Mouse (Mus musculus): Measurements from ENCODE around the gene Gapdhs.
"Not testable (repeated sequence)": the region's sequence is repeated elsewhere in the genome, so short reads cannot be mapped to it uniquely, and the experiment has no call there.

Gapdhs gene

GRCm38 (mm10) chr7:30744022-30744598, 629 bp upstream of the Gapdhs start:
- DNase-seq (ENCODE audit: low spot score) = no peak

- not testable (repeated sequence) for DNase-seq (ENCODE audit: low spot score)
These were observed 911 bp downstream of the Gapdhs start for GRCm38 (mm10) chr7:30742570-30742969.

DNA sequence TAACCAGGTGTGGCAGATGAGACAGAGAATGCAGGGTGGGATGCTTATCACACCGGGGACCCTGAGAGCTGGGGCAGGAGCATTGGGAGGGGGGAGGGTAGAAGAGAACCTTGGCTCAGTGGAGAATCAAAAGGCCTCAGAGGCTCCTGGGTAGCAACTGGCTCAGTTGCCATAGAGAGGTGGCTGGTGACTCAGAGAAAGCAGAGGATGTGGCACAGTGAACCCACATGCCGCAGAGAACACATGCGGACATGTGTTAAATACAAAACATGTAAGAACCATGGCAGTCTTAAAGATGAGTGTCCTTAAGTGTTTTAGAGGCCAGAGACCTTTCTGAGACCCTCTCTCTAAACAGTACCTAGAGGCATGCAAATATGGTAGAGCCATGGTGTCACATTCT, 7.3 kb downstream of the Gapdhs start:
- no peak for DNase-seq (ENCODE audit: low spot score)

- DNase-seq (ENCODE audit: low spot score) = not testable (repeated sequence)
These were observed 13.3 kb downstream of the Gapdhs start for GRCm38 (mm10) chr7:30730064-30730722.

DNA sequence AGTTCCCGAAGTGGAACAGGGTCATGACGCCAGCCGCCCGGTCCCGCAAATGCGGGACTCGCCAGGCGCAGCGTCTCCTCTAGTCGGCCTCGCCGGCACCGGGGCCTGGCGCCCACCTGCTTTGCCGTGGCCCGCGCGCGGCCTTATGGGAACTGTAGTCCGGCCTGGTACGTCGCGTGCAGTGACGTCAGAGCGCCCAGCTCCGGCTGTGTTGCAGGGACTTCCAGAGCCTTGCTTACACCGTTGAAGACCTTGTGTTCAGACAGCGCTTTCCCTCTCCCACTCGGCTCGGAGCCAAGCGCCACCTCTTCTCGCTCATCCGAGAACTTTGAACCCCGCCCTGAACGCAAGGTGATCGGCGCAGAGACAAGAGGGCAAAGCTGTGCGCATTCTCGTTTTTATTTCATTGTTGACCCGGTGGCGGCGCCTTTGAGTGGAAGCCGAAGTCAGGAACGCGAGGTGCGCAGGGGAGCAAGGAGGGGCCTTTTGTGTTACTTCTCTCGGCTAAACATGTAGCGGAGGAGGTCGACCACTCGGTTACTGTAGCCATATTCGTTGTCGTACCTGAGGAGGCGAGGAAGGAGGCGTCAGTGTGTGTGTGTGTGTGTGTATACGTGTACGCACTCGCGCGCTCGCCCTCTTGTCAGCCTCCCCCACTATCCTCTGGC, 14.0 kb downstream of the Gapdhs start, which contains the start of gene Tmem147:
Gene Tmem147 (minus strand): TSS at position 145 of the 668 bp plus-strand sequence.
- peak; percentile 88 for DNase-seq (ENCODE audit: low spot score)

DNA sequence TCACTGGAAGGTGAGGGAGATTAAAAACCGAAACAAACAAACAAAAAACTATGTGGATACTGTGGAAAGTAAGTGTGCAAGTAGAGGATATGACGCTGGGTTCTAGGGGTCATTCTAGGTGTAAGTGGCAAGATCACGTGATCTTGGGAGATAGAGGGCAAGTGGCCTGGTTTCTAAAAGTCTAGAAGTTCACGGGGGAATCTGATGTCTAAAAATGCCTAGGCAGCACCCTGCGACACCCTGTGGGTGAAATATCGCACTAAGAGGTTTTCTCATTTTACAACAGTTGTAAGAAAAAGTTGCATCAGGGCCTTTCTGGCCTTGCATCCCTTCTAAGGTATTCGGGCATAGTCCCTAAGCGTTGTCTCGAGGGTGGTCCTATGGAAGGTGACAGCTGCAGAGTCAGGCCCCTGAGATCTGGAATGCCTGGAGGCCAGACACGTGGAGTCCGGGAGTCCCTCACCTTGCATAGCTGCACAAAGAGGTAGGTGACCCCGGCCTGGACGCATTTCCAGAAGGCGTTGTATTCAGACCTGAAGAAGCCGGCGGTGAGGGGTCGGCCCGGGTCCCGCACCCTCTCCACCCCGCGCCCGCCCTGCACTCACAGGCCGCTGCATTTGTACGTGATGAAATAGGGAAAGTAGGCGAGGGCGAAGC, 14.6 kb downstream of the Gapdhs start:
- no peak for DNase-seq (ENCODE audit: low spot score)

DNA sequence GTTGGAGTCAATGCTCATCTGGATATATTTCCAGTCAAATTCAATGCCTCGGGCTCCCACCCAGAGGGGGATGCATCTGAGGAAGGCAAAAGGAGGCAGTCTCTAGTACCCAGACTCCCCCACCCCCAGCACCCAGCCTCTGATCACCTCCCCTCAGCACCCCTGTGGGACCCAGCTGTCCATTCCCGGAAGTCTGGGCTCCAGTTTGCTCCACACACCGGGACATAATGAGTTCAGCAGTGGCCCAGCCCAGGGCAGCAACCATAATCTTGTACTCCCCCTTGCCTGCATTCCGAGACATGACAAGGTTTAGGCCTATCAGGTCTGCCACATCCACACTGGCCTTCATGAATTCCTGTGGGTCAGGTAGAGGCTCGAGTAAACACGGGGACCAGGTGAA, 15.3 kb downstream of the Gapdhs start:
- no peak for DNase-seq (ENCODE audit: low spot score)

- no peak for DNase-seq (ENCODE audit: low spot score)
These were observed 20.1 kb downstream of the Gapdhs start for GRCm38 (mm10) chr7:30723274-30723953.

DNA sequence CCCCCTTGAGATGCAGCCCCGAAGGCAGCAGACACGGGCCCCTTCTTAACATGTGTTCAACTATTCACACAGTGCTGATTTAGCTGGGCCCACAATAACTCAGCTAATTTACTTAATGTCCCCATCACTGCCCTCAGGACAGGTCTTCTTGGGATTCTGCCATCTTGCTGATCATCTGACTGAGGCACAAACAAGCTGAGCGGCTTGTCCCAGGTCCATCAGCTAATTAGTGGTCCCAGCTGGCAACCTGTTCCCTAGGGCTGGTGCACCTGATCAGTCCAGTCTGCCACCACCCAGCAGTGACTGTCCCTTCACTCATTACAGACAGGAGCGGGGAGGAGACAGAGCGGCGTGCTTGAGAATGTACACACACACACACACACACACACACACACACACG, 22.2 kb downstream of the Gapdhs start:
- no peak for DNase-seq (ENCODE audit: low spot score)

DNA sequence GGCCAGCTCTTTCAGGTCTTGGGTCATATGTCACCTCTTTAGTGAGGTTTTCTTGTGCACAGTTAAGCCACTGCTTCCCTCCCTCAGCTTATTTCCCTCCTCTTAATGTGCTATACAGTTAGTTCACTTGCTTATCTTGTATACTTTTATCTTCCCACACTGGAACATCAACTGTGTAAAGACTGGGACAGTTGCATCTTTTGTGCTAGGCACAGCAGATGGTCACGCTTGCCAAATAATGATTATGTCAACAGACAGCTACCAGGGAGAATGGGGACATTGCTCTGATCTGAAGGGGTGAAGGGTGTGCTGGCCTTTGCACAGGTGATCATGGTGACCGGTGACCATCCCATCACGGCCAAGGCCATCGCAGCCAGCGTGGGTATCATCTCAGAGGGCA, 23.8 kb downstream of the Gapdhs start:
- DNase-seq (ENCODE audit: low spot score) = no peak

DNA sequence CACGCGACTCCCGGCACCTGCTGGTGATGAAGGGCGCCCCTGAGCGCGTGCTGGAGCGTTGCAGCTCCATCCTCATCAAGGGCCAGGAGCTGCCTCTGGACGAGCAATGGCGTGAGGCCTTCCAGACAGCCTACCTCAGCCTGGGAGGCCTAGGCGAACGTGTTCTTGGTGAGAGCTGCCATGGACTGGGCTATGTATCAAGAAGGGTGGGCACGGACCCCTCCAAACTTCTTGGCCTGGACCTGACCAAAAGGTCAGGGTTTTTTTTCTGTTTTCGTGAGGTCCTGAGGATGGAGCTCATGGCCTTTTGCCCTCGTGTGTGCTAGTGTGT, 25.8 kb downstream of the Gapdhs start:
- no peak for DNase-seq (ENCODE audit: low spot score)

- no peak for DNase-seq (ENCODE audit: low spot score)
These were observed 26.3 kb downstream of the Gapdhs start for GRCm38 (mm10) chr7:30717006-30717715.

GRCm38 (mm10) chr7:30711942-30712341, 31.5 kb downstream of the Gapdhs start, which contains the start of gene Atp4a:
Gene Atp4a (plus strand): TSS chr7:30712209.
- DNase-seq (ENCODE audit: low spot score) = no peak

DNA sequence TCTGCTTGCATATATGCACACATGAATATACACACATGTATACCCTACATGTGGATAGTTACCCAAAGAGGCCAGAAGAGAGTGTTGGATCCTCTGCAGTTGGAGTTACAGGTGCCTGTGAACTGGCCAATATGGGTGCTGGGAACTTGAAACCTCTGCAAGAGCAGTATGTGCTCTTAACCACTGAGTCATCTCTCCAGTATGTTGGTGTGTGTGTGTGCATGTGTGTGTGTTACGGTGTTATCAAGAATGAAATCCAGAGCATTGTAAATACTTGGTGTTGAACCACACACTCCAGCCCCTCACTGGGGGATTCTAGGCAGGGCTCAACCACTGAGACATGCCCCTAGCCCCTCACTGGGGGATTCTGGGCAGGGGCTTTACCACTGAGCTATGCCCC, 36.0 kb downstream of the Gapdhs start:
- no peak for DNase-seq (ENCODE audit: low spot score)

- no peak for DNase-seq (ENCODE audit: low spot score)
These were observed 37.1 kb downstream of the Gapdhs start for GRCm38 (mm10) chr7:30706214-30706882.

GRCm38 (mm10) chr7:30698589-30698988, 44.9 kb downstream of the Gapdhs start, which contains the start of gene 2200002J24Rik:
Gene 2200002J24Rik (plus strand): TSS chr7:30698926.
- DNase-seq (ENCODE audit: low spot score) = no peak

GRCm38 (mm10) chr7:30698101-30698500, 45.4 kb downstream of the Gapdhs start:
- DNase-seq (ENCODE audit: low spot score) = no peak

DNA sequence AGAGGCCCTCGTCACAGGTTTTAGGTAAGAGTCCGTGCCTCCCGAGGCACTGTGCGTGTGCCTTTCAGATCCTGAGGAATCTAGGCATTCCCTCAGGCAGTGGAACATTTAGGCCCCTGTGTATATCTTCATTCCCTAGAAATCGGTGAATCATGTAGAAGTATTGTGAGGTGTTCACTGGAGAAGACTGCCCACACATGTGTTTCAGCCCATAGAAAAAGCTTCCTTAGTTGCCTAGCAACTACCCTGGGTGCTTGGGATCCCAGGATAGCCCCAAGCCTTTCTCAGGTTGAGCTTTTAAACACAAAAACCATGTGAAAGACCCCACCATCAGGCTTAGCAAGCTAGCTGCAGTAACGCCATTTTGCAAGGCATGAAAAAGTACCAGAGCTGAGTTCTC, 55.2 kb downstream of the Gapdhs start:
- no peak for DNase-seq (ENCODE audit: low spot score)

DNA sequence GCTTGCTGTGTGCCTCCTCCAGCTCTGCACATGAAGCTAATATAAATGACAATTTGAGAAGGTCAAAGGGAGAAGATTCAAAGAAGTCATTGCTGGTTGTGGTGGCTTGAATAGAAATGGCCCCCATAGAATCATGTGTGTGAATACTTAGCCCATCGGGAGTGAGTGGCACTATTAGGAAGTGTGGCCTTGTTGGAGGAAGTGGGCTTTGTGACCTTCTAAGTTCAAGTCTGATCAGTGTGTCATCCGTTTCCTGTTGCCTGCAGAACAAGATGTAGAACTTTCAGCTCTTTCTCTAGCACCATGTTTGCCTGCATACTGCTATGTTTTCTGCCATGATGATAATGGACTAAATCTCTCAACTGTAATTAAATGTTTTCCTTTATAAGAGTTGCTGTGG, 60.1 kb downstream of the Gapdhs start:
- DNase-seq (ENCODE audit: low spot score) = no peak

DNA sequence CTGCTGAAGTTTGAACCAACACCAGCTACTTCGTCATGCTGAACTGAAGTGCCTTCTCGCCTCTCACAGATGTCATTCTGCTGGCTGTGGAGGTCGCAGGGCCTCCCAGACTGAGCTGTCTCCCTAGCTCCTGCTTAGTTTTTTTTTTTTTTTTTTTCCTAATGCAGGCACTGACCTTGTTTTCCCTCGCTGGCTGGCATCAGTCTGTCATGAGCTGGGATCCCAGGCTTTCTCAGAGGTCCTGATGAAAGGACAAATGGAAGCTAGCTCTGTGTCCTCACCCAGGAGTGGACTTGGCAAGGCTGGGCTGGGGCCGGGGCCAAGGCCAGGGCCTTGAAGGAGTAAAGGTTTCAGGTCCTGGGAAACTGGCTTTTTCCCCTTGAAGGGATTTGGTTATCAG, 61.6 kb downstream of the Gapdhs start:
- no peak for DNase-seq (ENCODE audit: low spot score)
